Mouse (Mus musculus) heart, postnatal 0 days (tissue): ENCODE measurements at regions not wholly inside any gene's neighbourhood (a gene's known extent, or its start where the extent isn't known, plus 50 kb on each side); places are given as distances from the start of the nearest gene placed in this dataset.

Source experiments
- ATAC-seq: fragments of 200-750 bp; cut with Nextera tagmentation; 2 replicates; pipeline ENCODE4 v1.8.0; 2017; ENCODE audit warnings: low read depth, moderate number of reproducible peaks, moderate library complexity; ENCODE audit not compliant: insufficient read depth
- DNase-seq: peaks from one replicate; pipeline ENCODE4 v3.0.0-alpha.2; 2016; ENCODE audit warnings: low spot score
- H3K27ac ChIP-seq: fragments of 300-500 bp; sonication (generic); 2 replicates; pipeline ENCODE4 v1.5.1; 2014; ENCODE audit warnings: low read depth, mild to moderate bottlenecking
- H3K27me3 ChIP-seq: fragments of 300-500 bp; sonication (generic); 2 replicates; pipeline ENCODE4 v1.6.1; 2014; ENCODE audit warnings: low read length, mixed read lengths; ENCODE audit not compliant: control insufficient read depth, insufficient read depth
- H3K36me3 ChIP-seq: fragments of 300-500 bp; sonication (generic); replicated peaks from 2 replicates; pipeline ENCODE4 v1.6.1; 2014; ENCODE audit warnings: low read length, mixed read lengths; ENCODE audit not compliant: control insufficient read depth, insufficient read depth
- H3K4me1 ChIP-seq: fragments of 300-500 bp; sonication (generic); 2 replicates; pipeline ENCODE4 v1.6.1; 2014; ENCODE audit warnings: antibody characterized with exemption; ENCODE audit not compliant: control insufficient read depth, insufficient read depth
- H3K4me2 ChIP-seq: fragments of 300-500 bp; sonication (generic); 2 replicates; pipeline ENCODE4 v1.6.1; 2014; ENCODE audit warnings: low read depth, mild to moderate bottlenecking, low read length, moderate library complexity
- H3K4me3 ChIP-seq: fragments of 300-500 bp; sonication (generic); 2 replicates; pipeline ENCODE4 v1.5.1; 2014; ENCODE audit warnings: low read depth, low read length
- H3K9ac ChIP-seq: fragments of 300-500 bp; sonication (generic); replicated peaks from 2 replicates; pipeline ENCODE4 v1.6.1; 2014; ENCODE audit warnings: low read depth, low read length, mixed read lengths
- H3K9me3 ChIP-seq: fragments of 300-500 bp; sonication (generic); replicated peaks from 2 replicates; pipeline ENCODE4 v1.6.1; 2016; ENCODE audit warnings: low read length; ENCODE audit not compliant: control insufficient read depth
- CTCF ChIP-seq: IDR thresholded peaks from 2 replicates; pipeline ENCODE4 v1.5.1; 2016; ENCODE audit warnings: antibody characterized with exemption, control low read depth, low read depth
- EP300 ChIP-seq: IDR thresholded peaks from 2 replicates; pipeline ENCODE4 v1.6.1; 2016; ENCODE audit warnings: antibody characterized with exemption, low read depth
- WGBS: fragments of 180-500 bp; shearing (Covaris S2); extraction: QIAGEN DNeasy Blood & Tissue Kit; methylation state at CpG from one replicate; pipeline ENCODE4 v1.1.7; 2014; 5-methylcytosine and 5-hydroxymethylcytosine counted together

DNA sequence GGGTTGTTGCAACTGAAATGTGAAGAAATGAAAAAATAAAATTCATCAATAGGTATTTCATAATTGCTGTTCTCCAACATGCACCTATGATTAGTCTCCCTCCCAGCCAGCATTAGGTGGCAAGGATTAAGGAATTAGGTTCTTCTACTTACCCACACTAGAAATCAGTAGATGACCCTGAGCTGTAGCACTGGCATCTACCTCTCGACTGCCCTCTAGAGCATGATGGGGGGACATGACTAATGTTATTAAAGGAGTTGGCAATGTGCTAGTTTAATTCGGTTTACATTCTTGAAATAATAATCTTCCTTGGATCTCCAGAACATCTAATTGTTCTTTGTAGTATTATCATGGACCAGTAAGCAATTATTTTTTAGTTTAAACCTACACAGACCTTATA lies 370.9 kb downstream of the Dcdc2c start:
- Histone ChIP-seq H3K36me3 (no peaks in the 10 kb centered on the region), H3K9ac (no peak overlapping the region), H3K27me3 (no peaks in the 10 kb centered on the region), H3K4me2 (no peak overlapping the region), H3K4me1 (no peaks in the 10 kb centered on the region), H3K4me3 (no peak overlapping the region), H3K9me3 (no peaks in the 10 kb centered on the region), H3K27ac (no peak overlapping the region)
- TF ChIP-seq EP300 (no peak), CTCF (peak; percentile 16; the same call in 1 of the 2 replicates)
- no peak for ATAC-seq
- no peak for DNase-seq
- 53% methylated on average over 2 of the region's 2 CpGs for WGBS

DNA sequence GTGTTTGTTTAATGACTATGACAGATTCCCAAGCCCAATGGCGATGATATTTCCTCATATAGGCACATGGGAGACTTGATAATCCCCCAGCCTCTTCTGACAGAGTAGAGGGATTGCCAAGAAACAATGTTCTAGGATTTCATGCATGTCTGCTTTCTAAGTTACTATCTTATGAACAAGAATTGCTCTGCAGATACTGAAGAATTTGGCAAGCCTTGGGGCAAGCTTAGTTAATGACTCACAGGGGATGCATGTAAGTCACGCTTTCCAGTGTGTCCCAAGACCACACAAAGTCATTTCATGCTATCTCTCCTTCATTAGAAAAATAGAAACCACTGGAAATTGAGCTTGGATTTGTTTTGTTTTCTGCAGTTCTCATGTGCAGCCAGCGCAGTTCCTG lies 376.2 kb downstream of the Dcdc2c start:
- Histone ChIP-seq H3K9ac (no peak overlapping the region), H3K4me2 (no peak overlapping the region), H3K36me3 (no peaks in the 10 kb centered on the region), H3K4me3 (no peak overlapping the region), H3K4me1 (no peaks in the 10 kb centered on the region), H3K27ac (no peak overlapping the region), H3K9me3 (no peaks in the 10 kb centered on the region), H3K27me3 (no peaks in the 10 kb centered on the region)
- no peak for TF ChIP-seq EP300
- no peak for TF ChIP-seq CTCF
- DNase-seq (peak; percentile 9), ATAC-seq (no peak)
- WGBS, result 38% methylated on average over 3 of the region's 3 CpGs

DNA sequence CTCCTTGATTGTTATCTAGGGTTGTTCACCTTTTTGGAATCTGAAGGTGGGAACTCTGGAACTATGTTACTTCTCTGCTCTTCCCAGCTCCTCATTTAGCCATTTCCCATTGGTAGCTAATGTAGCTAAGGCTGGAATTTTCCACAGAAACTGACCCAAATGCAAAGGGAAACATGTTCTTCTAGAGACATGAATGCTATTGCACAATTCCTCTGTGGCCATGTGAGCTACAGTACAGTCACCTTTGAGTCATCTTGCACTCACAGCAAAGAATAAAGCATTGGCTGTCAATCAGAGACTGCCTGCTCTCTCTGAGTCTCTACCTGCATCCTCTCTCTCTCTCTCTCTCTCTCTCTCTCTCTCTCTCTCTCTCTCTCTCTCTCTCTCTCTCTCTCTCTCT lies 378.1 kb downstream of the Dcdc2c start:
- no peak overlapping the region for H3K27ac ChIP-seq
- H3K27me3 ChIP-seq, result no peaks in the 10 kb centered on the region
- ATAC-seq (no peak), DNase-seq (no peak)
- no peaks in the 10 kb centered on the region for H3K4me1 ChIP-seq
- H3K4me2 ChIP-seq, result no peak overlapping the region
- no peaks in the 10 kb centered on the region for H3K36me3 ChIP-seq
- H3K4me3 ChIP-seq, result no peak overlapping the region
- no peaks in the 10 kb centered on the region for H3K9me3 ChIP-seq
- no peak for TF ChIP-seq CTCF
- H3K9ac ChIP-seq, result no peak overlapping the region

DNA sequence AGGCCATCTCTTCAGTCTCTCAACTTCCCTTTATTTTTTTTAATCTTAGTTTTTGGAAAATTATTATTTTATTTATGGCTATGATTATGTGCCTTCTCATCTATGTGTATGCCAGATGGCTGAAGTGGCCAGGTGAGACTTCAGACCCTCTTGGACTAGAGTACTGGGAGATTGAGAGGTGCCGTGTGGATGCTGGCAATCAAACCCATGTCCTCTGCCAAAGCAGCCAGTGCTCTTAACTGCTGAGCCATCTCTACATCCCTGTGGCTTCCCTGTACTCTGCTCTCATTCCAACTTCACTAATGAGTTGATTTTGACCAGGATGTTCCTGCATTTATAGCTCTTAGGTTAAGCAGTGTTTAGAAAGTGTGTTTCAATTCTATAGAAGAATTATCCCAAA lies 393.4 kb downstream of the Dcdc2c start:
- H3K4me1 ChIP-seq, result no peaks in the 10 kb centered on the region
- no peaks in the 10 kb centered on the region for H3K36me3 ChIP-seq
- ATAC-seq, result no peak
- H3K9ac ChIP-seq, result no peak overlapping the region
- DNase-seq, result no peak
- no peaks in the 10 kb centered on the region for H3K27me3 ChIP-seq
- H3K9me3 ChIP-seq, result no peaks in the 10 kb centered on the region
- no peak overlapping the region for H3K27ac ChIP-seq
- H3K4me3 ChIP-seq, result no peak overlapping the region
- TF ChIP-seq CTCF (no peak), EP300 (no peak)
- no peak overlapping the region for H3K4me2 ChIP-seq
- 68% methylated on average over 1 of the region's 1 CpGs for WGBS

DNA sequence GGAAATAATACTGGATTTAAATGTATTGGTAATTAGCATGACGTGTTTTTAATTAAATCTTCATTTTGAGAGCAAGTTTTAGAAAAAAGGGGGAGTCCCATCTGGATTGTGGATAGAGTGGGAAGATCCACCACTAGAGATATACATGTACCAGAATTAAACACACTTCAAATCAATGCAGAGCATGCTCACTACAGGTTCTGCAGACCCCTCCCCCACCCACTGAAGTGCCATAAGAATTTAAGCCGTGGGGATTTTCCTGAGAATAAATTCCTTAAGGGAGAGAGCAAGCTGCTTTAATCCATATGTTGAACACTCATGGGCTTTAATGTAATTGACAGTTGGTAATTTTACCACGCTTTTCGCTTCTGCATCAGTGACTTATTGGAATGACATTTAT lies 401.4 kb downstream of the Dcdc2c start:
- H3K9ac ChIP-seq, result no peak overlapping the region
- H3K9me3 ChIP-seq, result no peaks in the 10 kb centered on the region
- no peak overlapping the region for H3K27ac ChIP-seq
- H3K27me3 ChIP-seq, result no peaks in the 10 kb centered on the region
- 72% methylated on average over 4 of the region's 4 CpGs for WGBS
- TF ChIP-seq EP300 (no peak), CTCF (no peak)
- H3K4me2 ChIP-seq, result no peak overlapping the region
- no peak overlapping the region for H3K4me3 ChIP-seq
- ATAC-seq (no peak), DNase-seq (no peak)
- H3K4me1 ChIP-seq, result no peaks in the 10 kb centered on the region
- H3K36me3 ChIP-seq, result no peaks in the 10 kb centered on the region

DNA sequence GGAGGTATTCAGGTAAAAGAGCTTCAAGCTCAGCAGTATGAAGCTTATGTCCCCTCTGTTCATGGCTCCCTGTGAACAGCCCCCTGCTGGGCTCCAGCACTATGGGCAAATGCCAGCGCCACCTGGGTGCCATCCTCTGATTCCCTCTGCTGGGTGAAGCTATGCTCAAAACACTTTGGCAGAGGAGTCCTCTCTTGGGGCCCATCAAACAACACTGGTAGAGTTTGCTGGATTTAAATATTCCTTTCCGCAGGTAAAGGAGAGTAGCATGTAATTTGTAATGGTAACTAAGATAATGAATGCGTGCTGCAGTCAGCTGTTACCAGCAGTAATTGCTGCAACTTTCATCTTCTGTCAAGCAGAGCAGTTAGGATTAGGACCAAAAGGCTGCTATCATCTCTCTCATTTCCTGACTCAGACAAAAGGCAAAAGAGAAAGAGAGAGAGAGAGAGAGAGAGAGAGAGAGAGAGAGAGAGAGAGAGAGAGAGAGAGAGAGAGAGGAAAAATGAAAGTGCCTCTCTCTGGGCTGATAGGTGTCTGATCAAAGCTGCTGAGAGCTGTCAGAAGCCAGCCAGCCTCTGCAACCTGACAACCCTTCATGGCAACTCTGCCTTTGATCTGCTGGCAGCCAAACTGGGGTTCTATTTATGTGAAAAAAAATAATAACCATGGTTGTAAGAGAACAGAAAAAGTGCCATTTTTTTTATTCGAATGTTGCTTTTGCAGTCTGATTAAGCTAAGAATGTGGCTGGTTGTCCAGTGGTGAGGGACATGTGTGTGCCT lies 416.2 kb downstream of the Dcdc2c start:
- H3K27ac ChIP-seq, result no peak overlapping the region
- no peaks in the 10 kb centered on the region for H3K4me1 ChIP-seq
- DNase-seq (no peak), ATAC-seq (no peak)
- TF ChIP-seq EP300 (no peak), CTCF (no peak)
- H3K9ac ChIP-seq, result no peak overlapping the region
- 53% methylated on average over 4 of the region's 4 CpGs for WGBS
- no peaks in the 10 kb centered on the region for H3K36me3 ChIP-seq
- H3K4me3 ChIP-seq, result no peak overlapping the region
- H3K9me3 ChIP-seq, result no peaks in the 10 kb centered on the region
- H3K4me2 ChIP-seq, result no peak overlapping the region
- H3K27me3 ChIP-seq, result no peaks in the 10 kb centered on the region
